30 mouse cellular contexts compared by ENCODE assay signal in genomic region chr6:111487556-111487955, GRCm38 (mm10).
"Had no signal": no experiment of that assay in that cellular context is flagged by ENCODE, and none has a peak within 500 bp of the region (broad histone marks: within the 10 kb centered on the region; RNA-seq: fewer than 3 reads in every experiment).

No protein-coding gene starts in this region.

- DNase-seq: heart, postnatal 10 days; heart, postnatal 14 days; heart, postnatal 36 days; heart, postnatal 4 days; kidney, adult 11 months; kidney, adult 2 months; kidney, adult 8-10 months; kidney, adult 9 months; kidney, postnatal 10 days; kidney, postnatal 14 days; kidney, postnatal 25 days; kidney, postnatal 36 days; kidney, postnatal 4 days; layer of hippocampus, adult 9-11 months; layer of hippocampus, postnatal 36 days had no signal

- H3K9ac ChIP-seq: heart, embryonic 12.5 days; heart, embryonic 13.5 days; heart, embryonic 15.5 days; hindbrain, embryonic 12.5 days; hindbrain, embryonic 13.5 days; hindbrain, embryonic 14.5 days; hindbrain, embryonic 15.5 days; intestine, embryonic 15.5 days; kidney, embryonic 15.5 days had no signal

- H3K4me1 ChIP-seq: heart, embryonic 10.5 days; heart, embryonic 12.5 days; heart, embryonic 13.5 days; heart, embryonic 15.5 days; hindbrain, embryonic 10.5 days; hindbrain, embryonic 12.5 days; hindbrain, embryonic 13.5 days; hindbrain, embryonic 15.5 days; intestine, embryonic 15.5 days; kidney, embryonic 15.5 days had no signal

- H3K9me3 ChIP-seq: heart, embryonic 10.5 days; heart, embryonic 12.5 days; heart, embryonic 13.5 days; heart, embryonic 15.5 days; hindbrain, embryonic 10.5 days; hindbrain, embryonic 12.5 days; hindbrain, embryonic 13.5 days; hindbrain, embryonic 15.5 days; intestine, embryonic 15.5 days; kidney, embryonic 15.5 days had no signal

- H3K36me3 ChIP-seq: heart, embryonic 10.5 days; heart, embryonic 12.5 days; heart, embryonic 13.5 days; heart, embryonic 15.5 days; hindbrain, embryonic 10.5 days; hindbrain, embryonic 12.5 days; hindbrain, embryonic 13.5 days; hindbrain, embryonic 15.5 days; intestine, embryonic 15.5 days; kidney, embryonic 15.5 days had no signal

- H3K27ac ChIP-seq: heart, embryonic 10.5 days; heart, embryonic 13.5 days; heart, embryonic 15.5 days; hindbrain, embryonic 10.5 days; hindbrain, embryonic 12.5 days; hindbrain, embryonic 13.5 days; hindbrain, embryonic 14.5 days; hindbrain, embryonic 15.5 days; hindbrain, postnatal 0 days; intestine, embryonic 15.5 days; kidney, embryonic 15.5 days; kidney, postnatal 0 days; layer of hippocampus, adult 2 months; left cerebral cortex, adult 2 months had no signal

- H3K4me3 ChIP-seq: heart, embryonic 10.5 days; heart, embryonic 12.5 days; heart, embryonic 13.5 days; heart, embryonic 15.5 days; hindbrain, embryonic 10.5 days; hindbrain, embryonic 12.5 days; hindbrain, embryonic 13.5 days; hindbrain, embryonic 15.5 days; intestine, embryonic 15.5 days; kidney, embryonic 15.5 days; layer of hippocampus, adult 2 months; left cerebral cortex, adult 2 months had no signal

- H3K27me3 ChIP-seq: heart, embryonic 12.5 days; heart, embryonic 13.5 days; heart, embryonic 15.5 days; hindbrain, embryonic 12.5 days; hindbrain, embryonic 13.5 days; hindbrain, embryonic 15.5 days; intestine, embryonic 15.5 days; kidney, embryonic 15.5 days had no signal
